Mouse (Mus musculus) stomach, postnatal 0 days (tissue): ENCODE measurements around the gene Nup50. TPM values are rescaled to one million over a fixed set of nuclear protein-coding genes. Genes with fewer than 3 reads are reported as not detected.
A peak's percentile ranks its signal among the peaks of the same experiment; 100 is the strongest.

Experiments
- ATAC-seq: fragments of 200-750 bp; cut with Nextera tagmentation; 2 replicates; pipeline ENCODE4 v1.8.0; 2017; ENCODE audit not compliant: low FRiP score, low TSS enrichment
- DNase-seq: peaks from one replicate; pipeline ENCODE4 v3.0.0-alpha.2; 2016; ENCODE audit warnings: low spot score
- H3K27ac ChIP-seq: fragments of 300-500 bp; sonication (generic); replicated peaks from 2 replicates; pipeline ENCODE4 v1.5.1; 2014; ENCODE audit warnings: mild to moderate bottlenecking, control low read depth
- H3K27me3 ChIP-seq: fragments of 300-500 bp; sonication (generic); 2 replicates; pipeline ENCODE4 v1.6.1; 2014; ENCODE audit warnings: low read length; ENCODE audit not compliant: control insufficient read depth, insufficient read depth
- H3K36me3 ChIP-seq: fragments of 300-500 bp; sonication (generic); 2 replicates; pipeline ENCODE4 v1.6.1; 2014; ENCODE audit warnings: low read length, mixed read lengths; ENCODE audit not compliant: control insufficient read depth, insufficient read depth
- H3K4me1 ChIP-seq: fragments of 300-500 bp; sonication (generic); replicated peaks from 2 replicates; pipeline ENCODE4 v1.6.1; 2014; ENCODE audit warnings: antibody characterized with exemption; ENCODE audit not compliant: control insufficient read depth, insufficient read depth
- H3K4me2 ChIP-seq: fragments of 300-500 bp; sonication (generic); replicated peaks from 2 replicates; pipeline ENCODE4 v1.6.1; 2014; ENCODE audit warnings: low read depth, mild to moderate bottlenecking, control low read depth, moderate library complexity
- H3K4me3 ChIP-seq: fragments of 300-500 bp; sonication (generic); 2 replicates; pipeline ENCODE4 v1.5.1; 2014; ENCODE audit warnings: low read depth, low read length, control low read depth
- H3K9ac ChIP-seq: fragments of 300-500 bp; sonication (generic); 2 replicates; pipeline ENCODE4 v1.6.1; 2014; ENCODE audit warnings: mild to moderate bottlenecking, low read length, control low read depth, mixed read lengths
- H3K9me3 ChIP-seq: fragments of 300-500 bp; sonication (generic); 2 replicates; pipeline ENCODE4 v1.6.1; 2016; ENCODE audit warnings: low read length; ENCODE audit not compliant: control insufficient read depth
- CTCF ChIP-seq: IDR thresholded peaks from 2 replicates; pipeline ENCODE4 v1.5.1; 2016; ENCODE audit warnings: antibody characterized with exemption, low read depth, mild to moderate bottlenecking, moderate library complexity
- EP300 ChIP-seq: optimal IDR thresholded peaks from 2 replicates; pipeline ENCODE3; 2016; ENCODE audit warnings: antibody characterized with exemption
- WGBS: fragments of 180-500 bp; shearing (Covaris S2); extraction: QIAGEN DNeasy Blood & Tissue Kit; methylation state at CpG from one replicate; pipeline ENCODE4 v1.1.7; 2014; 5-methylcytosine and 5-hydroxymethylcytosine counted together
- polyA plus RNA-seq: library from polyadenylated mRNA; unstranded; fragments of >200 nt; fragmentation: Nextera tagmentation; extraction: Ambion mirVana; gene quantifications from 2 replicates; pipeline ENCODE4 v1.2.1, GENCODE M21; 2015

The Nup50 gene
- polyA plus RNA-seq, 1 experiment from 2014 or later = 17.7 TPM

- ATAC-seq (no peak), DNase-seq (no peak)
- no peaks in the 10 kb centered on the region for H3K4me1 ChIP-seq
- H3K27me3 ChIP-seq = no peaks in the 10 kb centered on the region
- WGBS = 7% methylated on average over 9 of the region's 9 CpGs
- no peaks in the 10 kb centered on the region for H3K9me3 ChIP-seq
- peaks cover 15% of the 10 kb centered on the region for H3K36me3 ChIP-seq
- TF ChIP-seq EP300 = no peak
- TF ChIP-seq CTCF = peak; percentile 83
- peak overlapping the region; percentile 75 for H3K4me2 ChIP-seq
- H3K4me3 ChIP-seq = peak overlapping the region; percentile 90
- 0 out of 2 replicates have a peak overlapping the region, but pooled peaks have one; percentile 94 for H3K9ac ChIP-seq
- H3K27ac ChIP-seq = no peak overlapping the region
Measured at GRCm38 (mm10) chr15:84924781-84925315, 1.6 kb downstream of the Nup50 start.

GRCm38 (mm10) chr15:84925495-84926018 is 2.3 kb downstream of the Nup50 start:
- Histone ChIP-seq H3K9me3 (no peaks in the 10 kb centered on the region), H3K27ac (no peak overlapping the region), H3K4me1 (no peaks in the 10 kb centered on the region), H3K4me3 (no peak overlapping the region), H3K9ac (no peak overlapping the region), H3K27me3 (no peaks in the 10 kb centered on the region), H3K4me2 (0 out of 2 replicates have a peak overlapping the region, but pooled peaks have one; percentile 75), H3K36me3 (peaks cover 20% of the 10 kb centered on the region)
- DNase-seq (no peak), ATAC-seq (no peak)
- TF ChIP-seq EP300 (no peak), CTCF (peak; percentile 65)
- 78% methylated on average over 1 of the region's 1 CpGs for WGBS

- H3K27ac ChIP-seq = no peak overlapping the region
- no peak overlapping the region for H3K4me3 ChIP-seq
- no peaks in the 10 kb centered on the region for H3K4me1 ChIP-seq
- peak; percentile 74 for ATAC-seq
- no peaks in the 10 kb centered on the region for H3K9me3 ChIP-seq
- H3K36me3 ChIP-seq = peaks cover 52% of the 10 kb centered on the region
- TF ChIP-seq EP300 (no peak), CTCF (no peak)
- DNase-seq = no peak
- no peaks in the 10 kb centered on the region for H3K27me3 ChIP-seq
- H3K9ac ChIP-seq = no peak overlapping the region
- no peak overlapping the region for H3K4me2 ChIP-seq
- WGBS = 35% methylated on average over 5 of the region's 5 CpGs
Measured at GRCm38 (mm10) chr15:84932351-84932750, 9.1 kb downstream of the Nup50 start.

- H3K4me3 ChIP-seq = no peak overlapping the region
- no peak overlapping the region for H3K9ac ChIP-seq
- H3K27ac ChIP-seq = no peak overlapping the region
- no peak for TF ChIP-seq CTCF
- TF ChIP-seq EP300 = no peak
- 78% methylated on average over 16 of the region's 16 CpGs for WGBS
- H3K4me2 ChIP-seq = no peak overlapping the region
- peaks cover 54% of the 10 kb centered on the region for H3K36me3 ChIP-seq
- H3K27me3 ChIP-seq = no peaks in the 10 kb centered on the region
- DNase-seq = no peak
- H3K4me1 ChIP-seq = no peaks in the 10 kb centered on the region
- no peaks in the 10 kb centered on the region for H3K9me3 ChIP-seq
- ATAC-seq = no peak
Measured at GRCm38 (mm10) chr15:84934901-84935300, 11.7 kb downstream of the Nup50 start.

GRCm38 (mm10) chr15:84940102-84940501 is 16.9 kb downstream of the Nup50 start:
- Histone ChIP-seq H3K9me3 (no peaks in the 10 kb centered on the region), H3K9ac (no peak overlapping the region), H3K36me3 (peaks cover 37% of the 10 kb centered on the region), H3K27me3 (no peaks in the 10 kb centered on the region), H3K27ac (no peak overlapping the region), H3K4me3 (no peak overlapping the region), H3K4me1 (no peaks in the 10 kb centered on the region), H3K4me2 (no peak overlapping the region)
- no peak for ATAC-seq
- TF ChIP-seq EP300 = no peak
- DNase-seq = no peak
- 69% methylated on average over 12 of the region's 12 CpGs for WGBS

GRCm38 (mm10) chr15:84942647-84943285 is 19.6 kb downstream of the Nup50 start:
- Histone ChIP-seq H3K36me3 (peaks cover 20% of the 10 kb centered on the region), H3K4me2 (no peak overlapping the region), H3K9me3 (no peaks in the 10 kb centered on the region), H3K9ac (no peak overlapping the region), H3K4me3 (no peak overlapping the region), H3K4me1 (no peaks in the 10 kb centered on the region), H3K27ac (no peak overlapping the region), H3K27me3 (no peaks in the 10 kb centered on the region)
- 46% methylated on average over 11 of the region's 11 CpGs for WGBS
- TF ChIP-seq EP300 (no peak), CTCF (no peak)
- DNase-seq (no peak), ATAC-seq (peak; percentile 44; the same call in 1 of the 2 replicates)
